Mouse (Mus musculus): Measurements from ENCODE around the gene Utp3.
"Not testable (repeated sequence)": the region's sequence is repeated elsewhere in the genome, so short reads cannot be mapped to it uniquely, and the experiment has no call there.

The Utp3 gene

DNA sequence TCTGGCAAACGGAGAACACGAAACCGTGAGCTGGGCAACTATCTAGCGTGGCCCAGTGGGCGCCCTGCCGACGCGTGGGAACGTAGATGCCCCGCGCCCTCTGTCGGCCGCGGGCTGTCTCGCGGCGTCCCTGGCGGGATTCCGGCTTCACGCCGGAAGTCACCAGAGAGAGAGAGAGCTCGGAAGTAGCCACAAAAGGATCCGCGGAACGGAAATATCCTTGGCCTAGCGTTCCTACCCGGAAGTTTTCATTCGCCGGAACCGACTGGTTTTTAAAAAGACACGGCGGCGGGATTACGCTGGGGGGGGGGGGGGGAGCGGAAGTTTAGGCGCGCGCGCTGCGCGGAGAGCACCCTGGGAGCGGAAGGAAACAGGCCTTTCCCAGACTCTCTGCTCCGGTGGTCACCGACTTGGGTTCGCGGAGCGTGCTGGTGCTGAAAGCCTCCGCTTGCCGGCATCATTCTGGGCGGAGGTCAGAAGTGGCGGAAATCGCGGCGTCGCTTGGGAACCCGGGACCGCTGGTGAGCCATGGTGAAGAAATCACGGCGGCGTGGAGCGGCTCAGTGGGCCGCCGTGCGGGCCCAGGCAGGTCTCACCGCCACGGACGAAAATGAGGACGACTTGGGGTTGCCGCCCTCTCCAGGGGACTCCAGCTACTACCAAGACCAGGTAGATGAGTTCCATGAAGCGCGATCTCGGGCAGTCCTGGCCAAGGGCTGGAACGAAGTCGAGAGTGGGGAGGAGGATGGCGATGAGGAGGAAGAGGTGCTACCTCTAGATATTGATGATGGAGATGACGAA is at the start of gene Utp3:
Utp3 (plus strand) TSS at position 377 of the 801 bp plus-strand sequence.
- in situ Hi-C loops (cut with MboI; ENCODE audit: low sequenced_read_pairs) = no loop called here

DNA sequence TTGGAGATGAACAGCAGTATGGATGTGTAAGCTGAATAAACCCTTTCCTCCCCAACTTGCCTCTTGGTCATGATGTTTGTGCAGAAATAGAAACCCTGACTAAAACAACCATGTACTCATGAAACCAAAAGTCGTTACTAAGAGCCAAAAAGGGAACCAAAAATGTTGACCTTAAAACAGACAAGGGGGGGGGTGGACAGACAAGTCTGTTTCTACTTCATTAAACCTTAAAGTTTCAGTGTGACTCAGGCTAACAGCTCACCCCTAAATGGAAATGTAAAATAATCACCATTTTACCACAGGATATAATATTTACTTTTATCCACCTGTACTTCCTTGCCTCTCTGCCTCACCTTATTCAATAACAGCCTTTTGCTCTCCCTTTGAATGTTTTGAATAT is 45.7 kb upstream of the Utp3 start:
- in situ Hi-C loops (cut with MboI; ENCODE audit: low sequenced_read_pairs) = no loop called here

DNA sequence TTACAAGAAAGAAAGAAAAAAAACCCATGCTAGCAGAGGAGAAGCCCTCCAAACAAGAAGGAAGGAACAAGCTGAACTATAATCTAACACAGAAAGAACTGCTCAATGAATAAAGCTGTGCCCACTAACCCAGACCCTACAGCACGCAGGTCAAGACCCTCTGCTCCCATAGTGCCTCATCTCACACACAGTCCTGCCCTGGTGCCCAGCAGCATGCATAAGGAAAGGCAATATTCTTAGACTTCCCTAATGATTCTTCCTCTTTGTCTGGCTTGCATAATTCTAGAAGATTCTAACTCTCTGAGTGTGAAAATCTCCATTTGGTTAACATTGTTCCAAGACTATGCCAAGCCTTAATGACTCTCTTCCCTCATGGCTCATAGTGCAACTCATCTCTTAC is 45.3 kb upstream of the Utp3 start:
- in situ Hi-C loops (cut with MboI; ENCODE audit: low sequenced_read_pairs) = no loop called here

DNA sequence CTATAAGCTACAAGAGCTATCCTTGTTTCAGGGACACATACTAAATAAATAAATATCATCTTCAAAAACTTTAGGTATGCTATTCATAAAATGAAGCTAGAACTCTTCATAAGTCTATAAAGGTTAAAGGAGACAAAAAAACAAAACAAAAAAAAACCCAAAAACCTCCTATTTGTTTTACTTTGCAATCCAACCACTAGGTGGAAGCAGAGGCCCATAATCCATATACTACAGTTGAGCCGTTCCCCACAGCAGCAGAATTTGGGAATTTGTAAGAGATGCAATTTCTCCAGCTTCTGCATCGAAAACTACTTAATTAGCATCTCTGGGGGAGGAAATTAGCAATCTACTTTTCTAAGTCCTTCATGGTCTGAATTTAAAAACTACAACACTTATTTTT is 35.0 kb upstream of the Utp3 start:
- in situ Hi-C loops (cut with MboI; ENCODE audit: low sequenced_read_pairs) = no loop called here

DNA sequence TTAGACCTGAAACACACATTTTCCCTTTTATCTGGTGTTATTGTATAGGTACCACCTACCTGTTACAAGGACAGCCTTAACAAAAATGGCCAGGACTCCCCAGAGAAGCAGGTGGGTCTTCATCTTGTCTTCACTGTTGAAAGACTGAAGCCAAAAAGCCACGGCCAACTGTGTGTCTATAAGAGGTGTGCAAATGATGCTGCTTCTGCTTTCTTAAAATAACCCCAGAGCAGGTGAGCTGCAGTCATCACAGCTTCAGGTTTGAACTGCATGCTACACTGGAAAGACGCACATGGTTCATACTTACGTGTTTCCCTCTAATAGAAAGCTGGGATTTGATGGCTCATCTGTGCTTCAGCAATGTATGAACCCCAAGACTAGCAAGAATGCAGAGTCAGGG is 26.6 kb upstream of the Utp3 start, which contains the start of gene Jchain:
Jchain (minus strand) TSS at position 235 of the 400 bp plus-strand sequence.
- in situ Hi-C loops (cut with MboI; ENCODE audit: low sequenced_read_pairs) = no loop called here

DNA sequence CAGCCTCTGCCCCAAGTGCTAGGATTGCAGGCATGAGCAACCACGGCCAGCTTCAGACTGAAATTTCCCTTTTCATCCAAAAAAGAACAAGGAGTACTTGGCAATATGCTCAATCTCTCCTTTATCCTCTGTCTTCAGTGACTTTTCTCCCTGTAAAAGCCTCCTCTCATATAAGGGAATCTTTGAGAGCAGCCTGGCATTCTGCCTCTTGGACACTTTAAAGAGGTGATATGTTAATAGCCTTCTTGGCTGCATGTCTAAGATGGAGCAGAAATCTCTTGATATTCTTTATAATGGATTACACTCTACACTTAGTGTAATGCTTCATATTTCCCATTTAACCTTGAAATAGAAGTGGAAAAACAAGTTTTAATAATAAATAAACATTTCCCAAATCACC is 23.4 kb upstream of the Utp3 start:
- in situ Hi-C loops (cut with MboI; ENCODE audit: low sequenced_read_pairs) = no loop called here

DNA sequence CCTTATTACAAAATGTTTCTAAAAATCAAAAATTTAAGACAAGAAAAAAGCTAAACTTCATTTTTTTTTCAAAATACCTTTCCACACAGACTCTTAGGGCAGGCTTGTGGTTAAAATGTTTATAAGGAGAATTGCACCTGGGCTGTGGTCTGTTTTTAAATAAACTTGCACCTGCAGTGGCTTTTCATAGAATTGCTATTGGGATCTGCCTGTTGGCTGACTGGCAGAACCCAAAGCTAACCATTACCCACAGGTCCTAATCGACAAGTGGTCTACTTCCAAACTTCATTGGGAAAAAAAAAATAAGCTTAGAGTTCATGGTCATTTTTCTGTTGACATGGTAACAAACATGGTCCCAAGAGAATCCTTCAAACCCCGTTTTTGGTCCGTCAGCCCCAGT is 19.6 kb upstream of the Utp3 start:
- in situ Hi-C loops (cut with MboI; ENCODE audit: low sequenced_read_pairs) = no loop called here

DNA sequence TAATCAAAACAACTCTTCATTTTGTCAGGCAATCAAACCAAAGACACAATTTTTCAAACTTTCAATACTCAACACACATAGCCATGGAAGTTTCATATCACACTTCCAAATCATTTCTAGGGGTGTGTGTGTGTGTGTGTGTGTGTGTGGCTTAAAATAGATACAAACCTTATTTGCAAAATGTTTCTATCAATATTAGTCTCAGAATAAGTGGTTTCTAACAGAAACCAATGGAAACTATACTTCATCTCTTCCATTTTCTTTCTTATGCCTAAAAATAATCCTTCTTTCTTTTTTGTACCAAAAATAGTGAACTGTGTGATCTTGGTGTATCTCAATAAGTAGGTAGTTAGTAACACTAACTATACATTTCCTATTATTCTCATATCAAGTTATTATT is 13.4 kb upstream of the Utp3 start:
- in situ Hi-C loops (cut with MboI; ENCODE audit: low sequenced_read_pairs) = no loop called here

DNA sequence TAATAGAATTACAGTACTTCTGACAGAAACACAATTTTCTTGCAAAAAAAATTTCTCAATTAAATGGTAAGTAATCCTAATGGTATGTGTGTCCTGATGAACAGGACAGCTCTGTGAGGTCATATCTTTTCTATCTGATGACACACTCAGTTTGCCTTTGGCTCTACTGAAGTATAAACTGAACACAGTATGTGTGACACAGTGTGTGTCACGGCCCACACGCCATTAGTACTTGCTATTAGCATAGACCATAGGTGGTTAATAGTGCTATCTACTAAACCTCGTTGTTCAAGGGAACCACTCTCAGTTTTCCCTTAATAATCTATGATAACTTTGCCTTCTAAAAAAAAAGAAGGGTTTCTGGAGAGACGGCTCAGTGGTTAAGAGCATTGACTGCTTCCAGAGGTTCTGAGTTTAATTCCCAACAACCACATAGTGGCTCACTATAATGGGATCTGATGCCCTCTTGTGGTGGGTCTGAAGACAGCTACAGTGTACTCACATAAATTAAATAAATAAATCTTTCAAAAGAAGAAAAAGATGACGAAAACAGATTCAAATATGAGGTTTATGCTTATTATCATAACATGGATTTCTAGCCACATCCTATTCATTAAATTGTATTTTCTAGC is 11.5 kb upstream of the Utp3 start:
- in situ Hi-C loops (cut with MboI; ENCODE audit: low sequenced_read_pairs) = no loop called here

DNA sequence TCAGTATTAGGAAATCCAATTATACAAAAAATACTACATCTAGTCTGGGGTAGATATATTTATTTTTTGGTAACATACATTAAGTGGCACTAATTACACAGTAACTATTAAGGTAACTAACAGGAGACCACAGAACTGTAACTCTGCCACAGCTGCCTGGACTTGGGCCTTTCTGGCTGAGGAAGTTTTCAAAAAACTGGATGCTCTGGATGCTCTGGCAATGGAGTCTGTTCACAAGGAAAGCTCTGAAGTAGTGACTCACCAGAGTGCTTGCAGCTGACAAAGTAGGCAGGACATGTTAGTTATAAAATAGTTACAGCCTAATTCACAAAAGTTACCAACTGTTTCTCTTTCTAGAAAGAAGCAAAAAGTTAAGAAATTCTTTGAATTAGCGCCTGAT is 9.9 kb upstream of the Utp3 start:
- in situ Hi-C loops (cut with MboI; ENCODE audit: low sequenced_read_pairs) = not testable (repeated sequence)

DNA sequence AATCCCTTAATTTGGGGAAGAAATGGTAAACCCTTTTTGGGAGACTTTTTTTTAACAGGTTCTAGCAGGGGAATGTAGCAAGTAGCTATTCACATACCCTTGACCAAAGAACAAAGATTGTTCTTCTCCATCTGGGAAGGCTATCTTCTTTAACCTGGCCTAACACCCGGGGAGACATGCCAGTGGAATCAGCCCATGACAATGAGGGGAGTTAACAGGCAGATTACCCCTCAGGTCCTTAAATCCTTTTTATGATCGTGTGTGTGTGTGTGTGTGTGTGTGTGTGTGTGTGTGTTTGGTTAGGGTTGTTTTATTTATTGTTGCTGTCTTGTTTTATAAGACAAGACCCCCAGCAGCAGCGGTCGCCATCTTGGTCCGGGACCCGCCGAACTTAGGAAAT is 8.7 kb upstream of the Utp3 start:
- in situ Hi-C loops (cut with MboI; ENCODE audit: low sequenced_read_pairs) = no loop called here

DNA sequence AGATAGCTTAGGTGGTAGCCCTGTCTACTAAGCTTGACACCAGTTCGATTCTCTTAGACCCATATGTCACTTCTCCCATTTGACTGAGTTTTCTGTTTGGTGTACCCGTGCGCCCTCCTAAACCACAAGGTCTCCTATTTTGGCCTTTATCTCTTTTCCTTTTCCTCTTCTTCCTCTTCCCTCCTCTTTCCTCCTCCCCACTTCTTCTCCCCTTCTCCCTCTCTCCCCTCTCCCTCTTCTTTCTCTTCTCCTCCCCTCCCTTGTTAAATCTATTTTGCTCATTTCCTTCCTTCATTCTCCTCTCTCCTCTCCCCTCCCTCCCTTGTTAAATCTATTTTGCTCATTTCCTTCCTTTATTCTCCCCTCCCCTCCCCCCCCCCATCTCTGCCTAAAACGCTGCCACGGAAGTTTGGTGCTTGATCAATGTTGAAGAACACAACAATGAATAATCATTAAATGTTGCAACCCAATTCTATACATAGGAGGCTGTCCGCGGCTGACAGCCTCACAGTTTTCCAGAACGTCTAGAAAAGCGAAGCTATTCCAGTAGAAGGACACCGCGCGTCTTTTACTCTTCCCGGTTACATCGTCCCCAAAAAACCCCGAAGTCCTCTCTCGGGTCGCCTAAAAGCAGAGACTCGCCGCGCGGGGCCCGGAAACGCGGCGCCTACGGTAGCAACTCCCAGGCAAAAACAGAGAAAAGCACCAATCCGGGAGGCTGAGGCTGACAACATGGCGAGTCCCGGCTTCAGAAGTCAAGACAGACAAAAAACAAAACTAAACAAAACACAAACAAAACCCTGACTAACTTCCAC is 784 bp upstream of the Utp3 start:
- in situ Hi-C loops (cut with MboI; ENCODE audit: low sequenced_read_pairs) = no loop called here

DNA sequence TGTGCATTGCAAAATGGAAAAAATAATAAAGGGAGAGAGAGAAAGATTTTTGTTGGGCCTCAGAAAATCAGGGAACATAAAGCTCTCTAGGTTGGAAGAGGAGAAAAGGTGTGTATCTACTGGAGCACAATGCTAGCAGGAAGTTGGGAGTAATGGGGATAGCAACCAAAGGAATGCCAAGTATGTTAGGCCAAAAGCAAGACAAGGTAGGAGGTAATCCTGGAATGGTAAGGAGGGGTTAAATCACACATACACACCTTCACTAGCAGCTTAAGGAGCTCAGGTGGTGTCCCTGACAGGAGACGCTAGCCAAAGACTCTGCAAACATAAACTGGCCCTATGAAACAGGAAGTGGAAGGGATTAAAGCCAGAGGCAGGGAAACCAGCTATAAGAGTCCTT is 4.7 kb downstream of the Utp3 start:
- in situ Hi-C loops (cut with MboI; ENCODE audit: low sequenced_read_pairs) = no loop called here

DNA sequence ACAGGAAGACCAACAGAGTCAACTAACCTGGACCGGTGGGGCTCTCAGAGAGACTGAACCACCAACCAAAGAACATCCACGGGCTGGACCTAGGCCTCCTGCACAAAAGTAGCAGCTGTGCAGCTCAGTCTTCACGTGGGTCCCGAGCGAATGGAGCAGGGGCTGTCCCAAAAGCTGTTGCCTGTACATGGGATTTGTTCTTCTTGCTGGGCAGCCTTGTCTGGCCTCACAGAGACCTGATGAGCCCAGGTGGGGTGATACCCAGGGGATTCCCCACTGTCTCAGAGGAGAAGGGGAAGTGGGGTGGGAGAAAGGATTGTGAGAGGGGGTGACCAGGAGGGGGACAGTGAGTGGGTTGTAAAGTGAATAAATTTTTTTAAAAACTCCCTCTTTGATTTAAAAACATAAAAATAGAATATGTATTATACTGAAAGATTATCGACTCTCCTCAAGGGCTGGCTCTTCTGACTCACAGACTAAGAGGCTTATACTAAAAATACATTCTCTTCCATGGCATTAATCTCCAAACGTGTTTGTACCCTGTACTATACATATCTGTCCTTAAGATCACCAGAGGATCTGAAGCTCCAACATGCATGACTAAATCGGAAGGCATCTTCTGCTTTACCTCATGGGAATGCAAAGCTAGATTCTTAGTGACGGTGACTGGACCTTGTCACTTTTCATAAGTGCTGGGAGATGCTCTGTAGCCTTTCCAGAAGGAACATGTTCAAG is 7.0 kb downstream of the Utp3 start:
- in situ Hi-C loops (cut with MboI; ENCODE audit: low sequenced_read_pairs) = no loop called here

DNA sequence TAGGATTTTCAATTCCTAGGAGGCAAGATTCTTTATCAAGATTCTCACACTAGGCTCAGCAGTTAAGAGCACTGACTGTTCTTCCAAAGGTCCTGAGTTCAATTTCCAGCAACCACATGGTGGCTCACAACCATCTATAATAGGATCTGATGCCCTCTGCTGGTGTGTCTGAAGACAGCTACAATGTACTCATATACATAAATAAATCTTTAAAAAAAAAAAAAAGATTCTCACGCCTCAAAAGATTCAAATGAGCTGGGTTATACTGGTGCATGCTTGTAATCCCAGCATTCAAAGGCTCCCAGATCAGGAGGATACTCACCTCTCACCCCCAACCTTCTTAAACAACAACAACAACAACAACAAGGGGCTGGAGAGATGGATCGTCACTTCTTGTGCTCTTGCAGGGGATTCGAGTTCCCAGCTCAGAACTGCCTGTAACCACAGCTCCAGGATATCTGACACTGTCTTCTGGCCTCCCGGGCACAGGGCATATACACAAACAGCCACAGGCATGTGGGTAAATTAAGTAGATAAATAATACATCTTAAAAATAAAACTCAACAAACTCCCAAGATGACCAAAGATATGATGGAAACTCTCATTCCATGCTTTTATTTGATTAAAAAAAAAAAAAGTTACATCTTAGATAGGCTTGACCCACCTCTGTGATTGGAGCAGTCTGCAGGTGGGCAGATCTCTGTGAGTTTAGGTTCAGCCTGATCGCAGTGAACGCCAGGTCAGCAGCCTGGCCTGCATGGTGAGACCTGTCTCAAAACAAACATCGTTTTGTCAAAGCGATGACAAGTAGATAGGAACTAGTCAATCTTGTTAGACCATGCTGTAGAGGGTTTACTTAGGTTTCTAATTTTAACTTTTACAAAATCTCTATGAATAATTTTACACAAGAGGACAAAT is 8.9 kb downstream of the Utp3 start:
- in situ Hi-C loops (cut with MboI; ENCODE audit: low sequenced_read_pairs) = no loop called here

DNA sequence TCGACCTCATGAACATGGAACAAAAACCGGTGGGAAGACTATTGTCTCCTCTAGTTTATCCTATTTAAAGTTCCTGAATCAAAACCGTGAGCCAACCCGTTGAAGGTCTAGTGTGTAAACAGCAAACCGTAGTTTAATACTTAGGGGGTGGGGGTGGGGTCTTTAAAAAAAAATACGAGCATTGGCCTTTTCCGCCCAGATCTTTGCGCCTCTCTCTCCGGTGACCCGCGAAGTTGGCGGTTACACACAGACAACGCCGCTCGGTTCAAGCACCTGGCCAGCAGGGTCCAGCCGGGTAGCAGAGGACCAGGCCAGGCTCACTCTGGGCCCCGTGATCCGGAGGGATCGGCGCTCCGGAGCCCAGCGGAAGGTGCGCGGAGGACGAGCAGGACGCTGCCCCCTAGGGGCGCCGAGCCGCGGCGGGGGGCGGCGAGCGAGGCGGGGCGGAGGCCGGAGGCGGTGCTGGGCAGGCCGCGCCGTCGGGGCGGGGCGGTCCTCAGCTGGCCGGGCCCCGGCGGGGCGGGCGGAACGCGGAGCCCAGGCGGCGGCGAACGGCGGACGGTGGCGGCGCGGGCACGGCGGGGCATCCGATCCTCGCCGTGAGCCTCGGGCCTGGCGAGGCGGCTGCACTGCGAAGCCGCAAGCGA is 10.4 kb downstream of the Utp3 start, which contains the start of gene Rufy3:
Rufy3 (plus strand) TSS at position 540 of the 647 bp plus-strand sequence.
- in situ Hi-C loops (cut with MboI; ENCODE audit: low sequenced_read_pairs) = no loop called here

DNA sequence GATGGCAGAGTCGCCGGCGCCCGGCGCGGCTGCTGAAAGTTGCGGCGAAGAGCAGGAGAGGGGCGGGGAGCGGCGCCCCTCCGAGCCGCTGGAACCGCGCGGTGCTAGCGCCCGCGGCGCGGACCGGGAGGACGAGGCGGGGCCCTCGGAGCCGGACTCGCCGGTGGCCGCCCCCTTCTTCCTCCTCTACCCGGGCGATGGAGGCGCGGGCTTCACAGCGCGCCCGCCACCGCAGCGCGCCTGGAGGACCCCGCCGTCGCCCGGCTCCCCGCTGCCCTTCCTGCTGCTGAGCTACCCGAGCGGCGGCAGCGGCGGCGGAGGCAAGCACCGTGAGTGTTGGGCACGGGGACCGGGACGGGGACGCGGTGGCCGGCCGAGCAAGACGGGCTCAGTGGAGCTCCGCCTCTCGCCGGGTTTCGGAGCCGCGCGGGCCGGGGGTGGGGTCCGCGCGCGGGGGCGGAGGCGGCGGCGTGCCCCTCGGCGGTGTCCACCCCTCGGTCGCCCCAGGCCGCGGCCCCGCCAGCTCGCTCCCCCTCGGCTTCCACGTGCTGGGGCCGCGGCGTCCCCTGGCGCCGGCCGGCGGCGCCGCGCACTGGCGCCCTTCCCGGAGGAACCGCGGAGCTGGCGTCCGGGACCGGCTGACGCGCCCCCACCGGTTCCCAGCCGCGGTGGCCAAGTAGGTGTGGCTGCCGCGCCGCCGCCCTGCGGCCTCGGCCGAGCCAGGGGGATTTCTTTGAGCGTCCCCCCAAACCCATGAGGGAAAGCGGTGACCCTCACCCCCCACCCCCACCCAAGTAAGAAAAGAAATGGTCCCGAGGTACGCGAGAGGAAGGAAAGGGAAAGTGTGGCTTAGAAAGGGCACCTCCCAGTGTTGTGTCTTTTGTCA is 11.1 kb downstream of the Utp3 start:
- in situ Hi-C loops (cut with MboI; ENCODE audit: low sequenced_read_pairs) = no loop called here

DNA sequence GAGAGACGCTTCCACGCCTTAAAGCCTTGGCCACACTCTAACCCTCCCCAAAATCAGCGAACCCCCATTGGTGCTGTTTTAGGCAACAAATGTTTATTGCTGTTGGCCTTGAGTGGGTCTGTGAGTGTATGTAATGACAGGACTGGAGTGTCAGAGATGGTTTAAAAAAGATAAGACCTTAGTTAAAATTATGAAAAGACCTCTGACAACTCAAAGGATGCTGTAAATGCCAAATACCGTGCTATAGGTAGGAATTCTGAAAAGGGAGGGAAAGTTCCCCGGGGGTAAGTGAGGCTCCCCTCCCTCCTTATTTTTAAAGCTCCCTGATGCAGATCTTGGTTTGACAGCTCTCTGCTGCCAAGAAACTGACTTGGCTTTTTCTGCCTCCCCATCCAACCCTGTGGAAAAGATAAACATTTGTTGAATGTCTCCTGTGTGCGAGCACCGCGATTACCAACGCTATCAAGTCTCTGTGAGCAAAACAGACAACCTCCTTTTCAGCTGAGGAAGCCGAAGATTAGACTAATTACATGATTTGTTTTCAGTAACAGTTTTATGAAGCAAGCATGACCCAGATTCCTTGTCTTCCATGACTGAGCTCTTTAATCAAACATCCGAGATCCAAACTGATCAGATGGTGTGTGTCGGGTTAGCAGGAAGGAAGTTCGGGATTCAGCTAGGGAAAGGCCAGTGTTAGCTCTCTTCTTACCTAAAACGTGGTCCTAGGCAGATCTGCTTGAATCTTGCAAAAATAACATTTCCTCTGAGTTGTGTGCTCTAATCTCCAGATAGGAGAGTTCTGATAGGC is 12.0 kb downstream of the Utp3 start:
- in situ Hi-C loops (cut with MboI; ENCODE audit: low sequenced_read_pairs) = no loop called here
